Mouse (Mus musculus) adrenal gland, adult 18-20 months (tissue): Measurements from ENCODE around the gene Amph. TPM values are rescaled to one million over a fixed set of nuclear protein-coding genes. Genes with fewer than 3 reads are reported as not detected.
"Not testable (repeated sequence)": the region's sequence is repeated elsewhere in the genome, so short reads cannot be mapped to it uniquely, and the experiment has no call there.

Experiments used
- DNase-seq, 2 experiments: peaks; one replicate each; pipeline ENCODE4 v3.0.0; 2021 to 2022; ENCODE audit warnings: low spot score in 2 of 2
- long read RNA-seq, 2 experiments: library from polyadenylated mRNA; stranded (forward); transcript quantifications; one replicate each; pipeline ENCODE4 v2.0.0; 2021
- total RNA-seq, 2 experiments: library from RNA; stranded (reverse); gene quantifications; 1 replicate in 1 of 2; 2 replicates in 1 of 2; pipeline ENCODE4 v1.2.3; 2021

Amph gene
- total RNA-seq = 1 to 10 TPM; 6.0 to 7.7 TPM
- long read RNA-seq, experiment 1, partial matches to known transcripts = 0 of 5 reads
- long read RNA-seq, experiment 1, other reads (novel, unspliced or antisense) = 1 of 5 reads
- long read RNA-seq, experiment 2, transcript Amph-204 (21 exons, 3,224 nt) = major isoform, 5 of 13 reads
- long read RNA-seq, experiment 2, partial matches to known transcripts = 3 of 13 reads
- long read RNA-seq, experiment 2, other reads (novel, unspliced or antisense) = 2 of 13 reads

DNA sequence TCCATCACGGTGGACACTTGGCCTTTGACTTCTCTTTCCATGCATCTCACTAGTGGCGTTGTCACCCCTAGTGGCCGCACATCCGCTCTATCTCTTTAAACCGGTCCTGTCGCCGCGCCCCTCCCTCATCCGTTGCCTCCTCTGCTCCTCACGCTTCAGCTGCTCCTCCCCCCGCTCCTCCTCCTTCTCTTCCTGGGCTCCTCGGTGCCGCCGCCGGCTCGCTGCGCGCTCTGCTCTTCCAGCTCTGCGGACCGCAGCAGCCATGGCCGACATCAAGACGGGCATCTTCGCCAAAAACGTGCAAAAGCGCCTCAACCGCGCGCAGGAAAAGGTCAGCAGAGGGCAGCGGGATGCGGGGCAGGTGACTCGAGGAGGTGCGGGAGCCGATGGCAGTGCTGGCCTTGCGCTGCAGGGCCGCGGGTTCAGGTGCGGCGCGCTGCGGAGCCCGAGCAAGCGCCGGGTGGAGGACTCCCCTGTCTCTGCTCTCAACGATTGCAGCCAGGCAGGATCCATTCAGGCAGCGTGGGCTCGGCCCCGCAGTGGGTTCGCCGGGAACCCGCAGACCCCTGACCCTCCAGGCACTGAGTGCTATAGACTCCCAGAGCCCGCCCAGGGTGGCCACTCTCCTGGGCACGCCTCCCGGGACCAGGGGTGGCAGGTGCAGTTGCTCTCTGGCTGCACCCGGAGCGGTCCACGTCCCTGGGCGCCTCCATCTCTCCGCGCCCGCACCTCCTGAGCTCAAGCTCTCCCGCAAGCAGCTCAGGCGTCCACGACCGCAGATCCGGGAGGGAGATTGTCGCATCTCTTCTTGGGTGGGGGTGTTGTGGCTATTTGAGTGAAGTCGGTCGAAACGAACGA, at the start of gene Amph:
Amph (plus strand) TSS at position 35 of the 858 bp plus-strand sequence.
- peak; percentile 47 to 60 for DNase-seq

DNA sequence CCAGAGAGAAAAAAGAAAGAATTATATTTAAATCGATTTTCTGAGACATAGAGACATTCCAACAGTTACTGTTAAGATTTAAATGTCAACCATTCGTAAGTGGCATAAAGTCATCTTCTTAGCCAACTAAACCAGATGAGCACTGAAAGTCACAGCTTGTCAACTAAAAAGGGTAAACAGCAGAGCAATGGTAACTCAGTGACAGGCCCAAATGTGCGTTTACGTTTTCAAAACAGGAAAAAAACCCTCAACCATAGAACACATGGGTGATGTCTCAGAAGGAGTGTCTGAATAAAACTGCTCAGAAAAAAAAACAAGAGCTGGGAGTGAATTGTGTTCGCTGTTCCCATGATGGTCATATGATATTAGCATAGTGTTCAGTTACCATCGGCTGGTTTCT, 44.4 kb upstream of the Amph start:
- DNase-seq = no peak

- no peak for DNase-seq
Observed at GRCm38 (mm10) chr13:18914774-18915173, 33.2 kb upstream of the Amph start.

DNA sequence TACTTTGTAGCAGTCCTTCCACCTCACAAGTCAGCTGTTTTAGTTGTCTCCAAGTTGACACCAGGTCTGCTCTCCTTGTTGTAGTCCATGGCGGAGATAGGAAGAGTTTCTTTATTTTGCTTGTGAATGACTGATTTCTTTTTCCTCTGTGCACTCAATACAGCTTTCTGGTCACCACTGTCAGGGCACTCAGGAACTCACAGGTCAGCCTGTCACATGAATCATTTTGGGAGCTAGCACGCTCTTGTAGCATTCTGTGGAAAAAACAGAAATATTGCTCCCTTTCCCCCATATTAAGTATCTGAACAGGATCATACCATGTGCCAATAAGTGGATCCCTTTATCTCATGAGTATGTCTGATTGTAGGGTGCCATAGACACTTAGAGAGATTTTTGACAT, 14.8 kb upstream of the Amph start:
- not testable (repeated sequence) for DNase-seq

GRCm38 (mm10) chr13:18947686-18948085, 319 bp upstream of the Amph start:
- DNase-seq = no peak

- no peak for DNase-seq
Observed at GRCm38 (mm10) chr13:18949029-18949350, 985 bp downstream of the Amph start.

GRCm38 (mm10) chr13:18949626-18950200, 1.7 kb downstream of the Amph start:
- no peak for DNase-seq

GRCm38 (mm10) chr13:18953575-18953974, 5.6 kb downstream of the Amph start:
- DNase-seq = no peak

GRCm38 (mm10) chr13:18956065-18956913, 8.3 kb downstream of the Amph start:
- no peak for DNase-seq

GRCm38 (mm10) chr13:18957028-18957427, 9.0 kb downstream of the Amph start:
- DNase-seq = no peak

DNA sequence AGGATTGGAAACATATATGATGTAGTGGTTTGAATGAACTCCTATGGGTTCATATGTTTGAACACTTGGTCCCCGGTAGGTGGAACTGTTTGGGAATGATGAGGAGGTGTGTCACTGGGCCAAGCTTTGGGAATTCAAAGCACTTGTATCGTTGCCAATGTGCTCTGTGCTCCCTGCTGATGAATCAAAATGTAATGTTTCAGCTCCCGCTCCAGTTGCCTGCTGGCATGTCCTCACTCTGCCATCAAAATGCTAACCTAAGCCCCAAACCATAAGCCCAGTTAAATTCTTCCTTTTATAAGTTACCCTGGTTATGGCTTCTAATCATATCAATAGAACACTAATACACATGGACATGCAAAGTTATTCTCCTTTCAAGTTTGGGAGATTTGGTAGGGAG, 24.6 kb downstream of the Amph start:
- no peak for DNase-seq

DNA sequence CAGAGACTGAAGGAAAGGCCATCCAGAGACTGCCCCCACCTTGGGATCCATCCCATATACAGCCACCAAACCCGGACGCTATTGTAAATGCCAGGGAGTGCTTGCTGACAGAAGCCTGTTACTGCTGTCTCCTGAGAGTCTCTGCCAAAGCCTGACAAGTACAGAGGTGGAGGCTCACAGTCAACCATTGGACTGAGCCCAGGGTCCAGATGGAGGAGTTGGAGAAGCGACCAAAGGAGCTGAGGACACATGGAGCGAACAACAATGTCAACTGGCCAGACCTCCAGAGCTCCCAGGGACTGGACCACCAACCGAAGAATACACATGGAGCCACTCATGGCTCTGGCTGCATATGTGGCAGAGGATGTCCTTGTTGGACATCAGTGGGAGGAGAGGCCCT, 26.3 kb downstream of the Amph start:
- no peak for DNase-seq

GRCm38 (mm10) chr13:18987266-18987665, 39.3 kb downstream of the Amph start:
- DNase-seq = no peak

GRCm38 (mm10) chr13:18988323-18988722, 40.3 kb downstream of the Amph start:
- no peak for DNase-seq

- DNase-seq = no peak
Observed at GRCm38 (mm10) chr13:18989185-18989714, 41.2 kb downstream of the Amph start.

DNA sequence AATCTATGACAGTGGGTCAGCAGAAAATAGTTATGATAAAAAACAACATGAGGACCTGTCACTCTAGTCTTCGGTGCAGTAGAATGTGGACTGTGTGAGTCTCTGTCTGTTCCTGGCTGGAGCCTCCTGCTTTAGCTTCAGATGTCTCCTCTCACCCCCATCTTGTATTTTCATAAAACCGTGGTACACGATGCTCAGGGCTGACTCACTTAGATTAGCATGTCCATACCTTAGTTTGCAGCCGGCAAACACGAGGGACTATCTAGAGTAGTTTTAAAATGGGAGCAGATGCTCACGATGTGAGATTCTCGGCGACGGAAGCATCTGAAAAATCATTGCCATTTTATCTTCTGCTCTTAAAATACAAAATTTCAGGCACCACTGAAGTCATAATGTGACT, 54.5 kb downstream of the Amph start:
- no peak for DNase-seq

- DNase-seq = no peak
Observed at GRCm38 (mm10) chr13:19004406-19004805, 56.4 kb downstream of the Amph start.

DNA sequence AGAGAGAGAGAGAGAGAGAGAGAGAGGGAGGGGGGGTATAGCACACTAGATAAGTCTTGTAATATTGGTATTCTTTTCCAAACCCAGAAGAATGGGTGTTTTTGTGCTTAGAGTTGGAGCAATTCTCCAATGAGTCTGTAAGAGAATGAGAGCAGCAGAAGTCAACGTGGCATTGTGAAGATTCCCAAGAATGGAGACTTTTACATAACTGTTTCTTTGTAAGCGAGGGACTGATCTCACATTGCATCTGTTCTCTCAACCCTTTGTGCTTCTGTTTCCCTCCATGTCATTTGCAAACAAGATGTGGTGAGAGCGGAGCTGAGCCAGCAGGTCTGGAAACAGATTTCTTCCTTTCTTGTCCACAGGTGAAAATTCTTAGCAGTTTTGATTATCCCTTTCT, 60.4 kb downstream of the Amph start:
- DNase-seq = no peak

GRCm38 (mm10) chr13:19014825-19015375, 66.9 kb downstream of the Amph start:
- no peak for DNase-seq

DNA sequence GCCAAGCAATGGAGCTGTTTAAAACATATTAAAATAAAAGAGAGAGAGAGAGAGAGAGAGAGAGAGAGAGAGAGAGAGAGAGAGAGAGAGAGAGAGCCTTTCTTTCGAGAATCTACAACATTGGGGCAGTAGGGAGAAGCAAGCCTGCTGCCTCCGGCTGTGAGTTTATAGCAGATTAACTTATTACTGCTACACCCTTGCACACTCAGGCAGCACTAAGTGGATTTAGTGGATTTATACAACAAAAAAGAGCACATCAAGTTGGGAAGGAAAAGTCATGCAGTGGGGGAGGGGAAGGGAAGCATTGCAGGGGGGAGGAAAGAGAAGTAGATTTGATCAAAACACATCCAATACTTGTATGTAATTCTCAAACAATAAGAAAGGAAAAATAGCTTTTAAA, 73.5 kb downstream of the Amph start:
- DNase-seq = no peak

DNA sequence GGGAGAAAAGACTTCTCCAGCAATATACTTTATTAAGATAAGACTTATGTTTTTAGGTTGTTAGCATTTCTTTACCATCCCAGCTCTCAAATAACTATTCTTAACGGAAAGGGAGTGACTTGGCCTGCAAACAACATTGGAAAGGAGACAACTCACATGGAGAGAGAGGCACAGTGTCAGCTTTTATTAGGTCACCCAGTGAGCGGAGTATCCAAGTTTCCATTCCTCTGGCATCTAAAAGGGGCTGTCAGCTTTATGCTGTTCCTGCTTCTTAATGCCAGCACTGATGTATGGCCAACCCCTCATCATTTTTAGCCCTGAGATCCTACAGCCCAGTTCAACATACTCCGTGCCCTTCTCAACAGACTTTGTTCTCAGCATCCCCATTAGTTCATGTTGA, 74.3 kb downstream of the Amph start:
- DNase-seq = no peak
